Mouse (Mus musculus): ENCODE measurements around the gene Pex5l.

GRCm38 (mm10) chr3:33070771-33071170, 72.3 kb downstream of the Pex5l start:
- no peak for TF ChIP-seq POLR2A (IDR thresholded peaks at IDR 0.05; ENCODE audit: extremely low read depth, insufficient read depth, low read length)
- TF ChIP-seq CTCF (IDR thresholded peaks at IDR 0.05; ENCODE audit: extremely low read depth, insufficient read depth, low read length), result no peak

Measured in cortical plate, adult 2 months (tissue).